Mouse (Mus musculus): ENCODE data around the gene Fbxo4.

Fbxo4 gene

DNA sequence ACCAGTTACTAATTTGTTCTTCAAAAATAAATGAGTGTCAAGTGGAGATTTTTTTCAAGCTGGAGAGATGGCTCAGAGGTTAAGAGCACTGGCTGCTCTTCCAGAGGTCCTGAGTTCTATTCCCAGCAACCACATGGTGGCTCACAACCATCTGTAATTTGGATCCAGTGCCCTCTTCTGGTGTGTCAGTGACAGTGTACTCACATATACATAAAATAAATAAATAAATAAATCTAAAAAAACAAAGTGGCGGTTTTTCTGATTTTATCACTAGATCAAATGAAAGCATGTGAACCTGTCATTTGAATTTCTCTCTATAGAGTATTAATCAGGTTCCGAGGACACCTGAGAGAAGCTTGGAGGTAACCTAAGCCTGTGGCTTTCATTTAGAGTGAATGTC is 1.1 kb downstream of the Fbxo4 start:
- DNase-seq = no peak

DNA sequence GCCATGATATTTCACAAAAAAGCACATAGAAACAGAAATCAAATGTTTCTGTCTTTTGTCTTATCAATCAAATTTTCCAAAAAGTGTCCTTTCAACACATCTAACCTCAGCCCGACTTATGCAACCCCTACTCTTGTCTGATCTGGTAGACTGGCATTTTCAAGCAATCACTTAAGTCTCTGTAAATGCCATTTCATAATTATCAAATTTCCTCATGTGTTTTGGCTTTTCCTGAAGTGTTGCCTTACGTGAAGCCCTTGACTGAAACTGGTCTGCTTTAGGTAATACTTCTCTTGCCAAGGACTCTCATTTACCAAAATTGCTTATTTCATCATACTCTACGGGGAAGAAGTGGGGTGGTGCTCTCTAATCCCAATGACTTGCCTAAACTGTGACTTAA is 6.1 kb downstream of the Fbxo4 start:
- DNase-seq = no peak

DNA sequence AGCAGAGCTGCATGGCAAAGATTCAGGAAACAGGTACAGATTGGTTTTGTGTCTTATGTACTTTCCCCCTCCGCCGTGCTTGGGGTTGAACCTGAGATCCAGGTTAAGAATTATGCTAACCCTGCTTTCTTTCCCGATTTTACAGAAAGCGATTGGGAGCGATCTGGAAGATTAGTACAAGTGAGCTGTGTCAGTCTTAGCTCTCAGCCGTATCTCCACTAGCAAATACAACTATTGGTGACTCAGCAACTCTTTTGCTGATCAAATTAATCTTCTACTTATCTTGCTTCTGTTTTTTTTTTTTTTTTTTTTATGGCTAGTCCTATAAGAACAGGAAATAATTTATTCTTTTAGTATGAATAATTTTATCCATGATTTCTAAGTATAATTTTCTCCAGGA is 9.2 kb downstream of the Fbxo4 start:
- DNase-seq = no peak

DNA sequence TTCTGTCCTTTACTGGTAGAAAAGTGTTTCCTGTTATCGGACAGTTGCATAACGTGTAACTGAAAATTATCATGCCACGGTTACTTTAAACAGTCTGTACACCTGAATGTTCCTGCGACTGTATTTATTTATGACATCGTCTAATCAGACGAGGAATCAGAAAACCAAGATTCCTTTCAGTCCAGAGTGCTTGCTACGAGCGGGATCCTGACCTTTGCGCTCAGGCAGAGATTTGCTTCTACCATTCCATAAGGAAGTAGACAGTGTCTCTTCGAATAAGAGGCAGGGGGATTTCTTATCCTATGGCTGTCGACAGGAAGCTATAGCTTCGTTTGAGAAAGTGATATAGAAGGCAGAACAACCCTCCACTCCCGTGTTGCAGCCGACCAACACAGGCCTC is 9.6 kb downstream of the Fbxo4 start:
- no peak for DNase-seq

DNA sequence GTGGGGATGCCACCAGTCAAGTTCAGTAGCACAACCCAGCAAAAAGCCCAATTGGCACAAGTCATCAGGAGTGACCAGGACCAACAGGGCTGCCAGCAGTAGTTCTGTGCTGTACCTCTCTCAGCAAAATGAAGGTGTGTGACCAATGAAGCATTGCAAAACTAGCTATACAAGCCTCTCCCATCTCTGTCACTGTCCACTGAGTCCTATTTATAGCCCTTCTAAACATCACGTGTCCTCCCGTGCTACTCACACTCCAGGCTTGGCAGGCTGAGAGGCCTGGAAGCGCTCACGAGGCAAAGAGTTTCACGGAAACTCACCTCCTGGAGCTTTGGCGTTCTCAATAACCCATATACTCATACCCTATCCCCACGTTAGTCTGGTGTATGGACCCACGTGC is 17.1 kb downstream of the Fbxo4 start:
- DNase-seq = no peak

DNA sequence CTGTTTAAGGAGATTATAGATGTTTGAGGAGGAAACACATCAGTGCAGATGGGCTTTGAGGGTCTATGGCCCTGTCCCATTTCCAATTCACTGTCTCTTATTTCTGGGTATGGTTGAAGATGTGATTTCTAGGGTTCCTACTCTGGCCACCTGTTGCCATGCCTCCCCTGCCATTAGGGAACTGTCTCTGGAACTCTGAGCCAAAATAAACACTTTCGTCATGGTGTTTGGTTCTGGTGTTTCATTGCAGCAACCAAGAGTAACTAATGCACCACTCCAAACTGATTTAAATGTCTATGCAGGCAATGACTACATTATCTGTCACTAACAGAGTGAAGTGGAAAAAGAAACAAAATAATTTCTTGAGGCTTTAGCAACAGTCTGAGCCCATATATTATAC is 19.3 kb downstream of the Fbxo4 start:
- DNase-seq = no peak

DNA sequence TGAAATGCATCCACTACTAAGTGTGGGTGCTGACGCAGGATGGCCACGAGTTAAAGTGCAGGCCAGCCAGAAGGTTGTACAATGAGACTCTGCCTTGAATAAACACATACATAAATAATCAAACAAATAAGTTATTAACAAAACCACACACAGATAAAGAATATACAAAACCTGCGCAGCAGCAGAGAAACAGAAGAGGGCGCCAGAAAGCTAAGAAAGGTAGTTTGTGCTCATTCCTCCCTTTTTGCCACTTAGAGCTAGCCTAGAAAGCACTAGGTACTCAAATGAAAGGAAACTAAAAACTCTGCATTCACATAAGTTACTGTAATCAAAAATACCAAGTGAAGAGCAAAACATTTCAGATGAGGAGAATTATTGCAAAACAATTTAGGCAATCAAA is 21.4 kb downstream of the Fbxo4 start:
- DNase-seq = peak; percentile 43

DNA sequence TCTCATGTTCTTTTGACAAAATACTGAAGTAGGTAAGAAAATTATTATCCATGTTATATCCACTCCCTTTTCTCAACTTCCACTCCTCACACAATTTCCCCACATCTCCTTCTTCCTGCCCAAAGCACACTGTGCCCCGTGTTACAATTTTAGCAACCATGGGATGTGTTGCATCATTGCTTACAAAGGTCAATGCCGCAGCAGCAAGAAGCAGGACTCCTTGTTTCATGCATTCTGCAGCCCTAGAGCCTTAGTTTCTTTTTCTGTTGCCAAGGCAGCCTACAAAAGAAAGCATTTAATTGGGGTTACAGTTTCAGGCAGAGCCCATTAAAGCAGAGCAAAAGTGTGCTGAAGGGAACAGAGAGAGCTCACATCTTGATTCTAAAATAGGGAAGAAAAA is 24.4 kb downstream of the Fbxo4 start:
- no peak for DNase-seq

DNA sequence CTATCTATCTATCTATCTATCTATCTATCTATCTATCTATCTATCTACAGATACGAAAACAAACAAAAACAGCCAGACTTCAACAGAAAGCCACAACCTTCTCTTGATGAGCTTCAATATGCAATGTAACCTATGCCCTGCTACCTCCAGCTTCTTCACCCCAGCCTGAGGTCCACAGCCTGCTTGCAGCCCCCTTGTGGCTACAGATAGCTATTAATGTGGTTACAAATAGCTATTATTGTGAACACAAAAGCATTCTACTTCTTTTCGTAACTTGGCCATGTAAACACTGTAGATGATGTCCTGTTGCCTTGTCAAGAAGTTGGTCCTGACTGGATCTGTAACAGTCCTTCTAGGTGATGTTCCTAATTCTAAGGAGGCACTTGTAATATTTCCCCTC is 41.2 kb downstream of the Fbxo4 start:
- DNase-seq = no peak

DNA sequence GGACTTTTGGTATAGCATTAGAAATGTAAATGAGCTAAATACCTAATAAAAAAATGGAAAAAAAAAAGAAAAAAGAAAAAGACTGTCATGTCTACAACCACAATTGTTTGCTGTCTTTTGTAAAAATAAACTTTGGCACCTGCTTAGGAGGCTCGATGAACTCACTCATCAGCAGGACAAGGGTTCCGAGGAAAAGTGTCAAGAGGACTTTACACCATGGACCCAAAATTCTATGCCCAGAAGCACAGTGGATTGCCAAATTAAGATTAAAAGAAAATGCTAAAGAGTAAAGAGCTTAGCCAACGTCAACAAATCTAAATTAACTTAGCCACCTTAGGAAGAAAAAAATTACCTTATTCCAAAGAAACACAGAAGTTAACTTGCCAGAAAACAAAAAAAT is 43.3 kb downstream of the Fbxo4 start:
- no peak for DNase-seq

DNA sequence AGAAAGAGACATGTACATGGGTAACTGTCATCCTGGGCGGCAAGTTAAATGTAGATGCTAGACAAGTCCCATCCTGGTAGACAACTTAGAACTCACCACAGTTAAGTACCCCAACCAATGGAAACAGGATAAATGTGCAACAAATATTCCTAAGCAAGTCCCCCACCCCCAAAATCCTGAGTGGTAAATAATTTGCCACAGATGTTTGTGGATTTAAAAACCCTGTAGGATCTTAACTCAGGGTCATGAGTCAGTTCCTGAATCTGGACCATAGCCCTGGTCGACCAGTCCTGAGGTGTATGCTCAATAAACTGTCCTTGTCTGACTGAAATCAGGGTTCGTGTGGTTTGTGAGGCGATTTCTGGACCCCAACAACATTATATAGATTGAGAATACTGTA is 45.9 kb downstream of the Fbxo4 start:
- no peak for DNase-seq

DNA sequence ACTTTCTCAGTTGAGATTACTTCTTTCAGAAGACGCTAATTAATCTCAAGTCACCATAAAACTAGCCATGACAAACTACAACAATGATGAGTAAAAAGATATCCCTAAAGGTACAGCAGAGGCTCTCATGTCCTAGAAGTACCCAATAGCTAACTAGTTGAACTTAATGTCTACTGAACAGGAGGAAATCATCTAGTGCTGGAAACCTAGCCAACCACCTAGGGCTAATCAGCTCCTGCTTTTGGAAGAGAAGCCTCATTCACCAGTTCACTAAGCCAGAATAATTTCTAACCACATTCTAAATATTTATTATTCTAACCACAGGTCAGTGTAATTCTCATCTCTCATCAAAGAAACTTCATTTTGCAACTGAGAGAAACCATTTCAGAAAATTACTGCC is 47.4 kb downstream of the Fbxo4 start:
- no peak for DNase-seq
